Mouse (Mus musculus) limb, embryonic 12.5 days (tissue): ENCODE results near the gene Pogk. TPM values are rescaled to one million over a fixed set of nuclear protein-coding genes. Genes with fewer than 3 reads are reported as not detected.

Experiments used
- ATAC-seq: fragments of 200-750 bp; cut with Nextera tagmentation; 2 replicates; pipeline ENCODE4 v1.8.0; 2017; ENCODE audit warnings: low read depth, moderate TSS enrichment; ENCODE audit not compliant: insufficient number of reproducible peaks, insufficient read depth, low FRiP score, low TSS enrichment
- H3K27ac ChIP-seq: fragments of 300-500 bp; sonication (generic); 2 replicates; pipeline ENCODE4 v1.5.1; 2016; ENCODE audit warnings: mild to moderate bottlenecking, moderate library complexity
- H3K27me3 ChIP-seq: fragments of 300-500 bp; sonication (generic); 2 replicates; pipeline ENCODE4 v1.6.1; 2016; ENCODE audit warnings: mild to moderate bottlenecking, moderate library complexity
- H3K36me3 ChIP-seq: fragments of 300-500 bp; sonication (generic); 2 replicates; pipeline ENCODE4 v1.6.1; 2016; ENCODE audit warnings: mild to moderate bottlenecking, moderate library complexity
- H3K4me1 ChIP-seq: fragments of 300-500 bp; sonication (generic); replicated peaks from 2 replicates; pipeline ENCODE4 v1.6.1; 2016
- H3K4me2 ChIP-seq: fragments of 300-500 bp; sonication (generic); 2 replicates; pipeline ENCODE4 v1.6.1; 2016; ENCODE audit warnings: mild to moderate bottlenecking, moderate library complexity
- H3K4me3 ChIP-seq: fragments of 300-500 bp; sonication (generic); replicated peaks from 2 replicates; pipeline ENCODE4 v1.5.1; 2016; ENCODE audit warnings: mild to moderate bottlenecking
- H3K9ac ChIP-seq: fragments of 300-500 bp; sonication (generic); replicated peaks from 2 replicates; pipeline ENCODE4 v1.6.1; 2016; ENCODE audit warnings: mild to moderate bottlenecking, moderate library complexity
- H3K9me3 ChIP-seq: fragments of 300-500 bp; sonication (generic); 2 replicates; pipeline ENCODE4 v1.6.1; 2016; ENCODE audit warnings: mild to moderate bottlenecking, moderate library complexity
- WGBS: fragments of 180-500 bp; shearing (Covaris S2); methylation state at CpG from one replicate; pipeline ENCODE4 v1.1.7; 2016; 5-methylcytosine and 5-hydroxymethylcytosine counted together
- polyA plus RNA-seq: library from polyadenylated mRNA; unstranded; fragments of >200 nt; fragmentation: Nextera tagmentation; extraction: Ambion mirVana; gene quantifications from 2 replicates; pipeline ENCODE4 v1.2.1, GENCODE M21; 2016

Gene Pogk
- 24.9 and 29.0 TPM in 2 replicates for polyA plus RNA-seq

DNA sequence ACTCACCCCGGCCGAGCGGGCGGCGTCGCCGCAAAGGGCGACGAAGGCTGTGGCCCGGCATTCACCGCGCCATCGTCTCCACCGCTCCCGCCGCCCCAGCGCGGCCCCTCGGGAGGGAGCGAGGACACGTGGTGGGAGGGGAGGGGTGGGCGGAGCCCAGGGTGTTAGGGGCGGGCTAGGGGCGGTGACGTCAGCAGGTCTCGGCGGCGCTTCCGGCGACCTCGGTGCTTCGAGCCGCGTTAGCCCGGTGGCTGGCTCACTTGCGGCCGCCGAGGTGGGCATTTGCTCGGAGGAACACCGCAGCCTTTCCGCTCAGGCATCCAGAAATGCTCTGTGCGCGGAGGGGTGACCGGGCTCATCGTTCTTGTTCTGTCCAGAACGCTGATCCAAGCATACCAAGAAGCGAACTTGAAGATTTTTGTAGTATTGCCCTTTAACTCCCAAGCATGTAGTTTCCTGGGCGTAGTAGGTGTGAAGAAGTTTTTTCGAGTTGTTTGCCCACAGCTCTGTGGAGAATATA lies at the start of gene Pogk:
TSS of gene Pogk (minus strand) at position 163 of the 520 bp plus-strand sequence.
- 5% methylated on average over 48 of the region's 49 CpGs for WGBS
- Histone ChIP-seq H3K27me3 (no peaks in the 10 kb centered on the region), H3K36me3 (peaks cover 32% of the 10 kb centered on the region), H3K4me3 (peak within 1 kb of the TSS; percentile 78), H3K4me1 (peaks cover 22% of the 10 kb centered on the region), H3K27ac (peak within 1 kb of the TSS; percentile 81), H3K4me2 (peak within 1 kb of the TSS; percentile 77), H3K9me3 (peaks cover 13% of the 10 kb centered on the region), H3K9ac (peak within 1 kb of the TSS; percentile 88)
- ATAC-seq: peak; percentile 87

DNA sequence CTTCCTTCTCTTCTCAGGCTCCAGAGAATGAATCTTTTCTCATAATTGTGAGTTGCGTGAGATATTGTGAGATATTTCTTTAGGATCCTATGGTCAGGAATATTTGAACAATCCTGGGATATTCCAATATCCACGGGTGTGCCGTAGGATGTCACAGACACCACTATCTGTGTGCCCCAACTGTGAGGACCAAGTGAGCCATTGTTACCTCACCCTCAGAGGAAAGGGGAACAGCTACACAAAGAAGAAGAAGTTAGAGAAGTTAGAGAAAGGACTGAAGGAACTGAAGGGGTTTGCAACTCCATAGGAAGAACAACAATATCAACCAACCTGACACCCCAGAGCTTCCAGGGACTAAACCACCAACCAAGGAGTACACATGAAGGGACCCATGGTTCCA lies 32.3 kb upstream of the Pogk start:
- H3K36me3 ChIP-seq: no peaks in the 10 kb centered on the region

DNA sequence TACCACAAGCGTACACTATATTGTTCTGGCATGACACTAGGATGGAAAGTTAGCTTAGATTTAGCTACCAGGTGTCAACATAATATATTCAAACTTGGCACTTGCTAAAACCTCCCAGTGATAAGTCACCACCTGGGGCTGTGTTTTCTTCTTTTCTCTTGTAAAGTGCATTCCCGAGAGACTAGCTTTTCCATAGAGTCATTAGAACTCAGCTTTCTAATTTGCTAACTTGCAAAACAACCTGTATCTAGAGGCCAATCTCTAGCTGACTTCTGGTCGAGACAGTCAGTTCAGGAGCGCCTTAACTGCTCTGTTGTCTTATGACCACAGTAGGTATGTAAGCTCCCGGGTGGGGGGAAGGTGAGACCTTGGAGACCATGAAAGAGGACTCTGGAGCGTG lies 29.8 kb upstream of the Pogk start:
- no peak for ATAC-seq
- no peak overlapping the region for H3K4me2 ChIP-seq
- 68% methylated on average over 6 of the region's 6 CpGs for WGBS
- H3K36me3 ChIP-seq: no peaks in the 10 kb centered on the region
- H3K4me3 ChIP-seq: no peak overlapping the region
- no peaks in the 10 kb centered on the region for H3K9me3 ChIP-seq
- H3K9ac ChIP-seq: no peak overlapping the region
- H3K4me1 ChIP-seq: no peaks in the 10 kb centered on the region
- H3K27me3 ChIP-seq: no peaks in the 10 kb centered on the region
- no peak overlapping the region for H3K27ac ChIP-seq

More for the DNA sequence above, 32.3 kb upstream of the Pogk start:
- no peak overlapping the region for H3K9ac ChIP-seq
- no peaks in the 10 kb centered on the region for H3K27me3 ChIP-seq
- H3K4me1 ChIP-seq: no peaks in the 10 kb centered on the region
- no peaks in the 10 kb centered on the region for H3K9me3 ChIP-seq
- ATAC-seq: no peak
- 91% methylated on average over 3 of the region's 3 CpGs for WGBS
- H3K4me3 ChIP-seq: no peak overlapping the region
- no peak overlapping the region for H3K4me2 ChIP-seq
- no peak overlapping the region for H3K27ac ChIP-seq

DNA sequence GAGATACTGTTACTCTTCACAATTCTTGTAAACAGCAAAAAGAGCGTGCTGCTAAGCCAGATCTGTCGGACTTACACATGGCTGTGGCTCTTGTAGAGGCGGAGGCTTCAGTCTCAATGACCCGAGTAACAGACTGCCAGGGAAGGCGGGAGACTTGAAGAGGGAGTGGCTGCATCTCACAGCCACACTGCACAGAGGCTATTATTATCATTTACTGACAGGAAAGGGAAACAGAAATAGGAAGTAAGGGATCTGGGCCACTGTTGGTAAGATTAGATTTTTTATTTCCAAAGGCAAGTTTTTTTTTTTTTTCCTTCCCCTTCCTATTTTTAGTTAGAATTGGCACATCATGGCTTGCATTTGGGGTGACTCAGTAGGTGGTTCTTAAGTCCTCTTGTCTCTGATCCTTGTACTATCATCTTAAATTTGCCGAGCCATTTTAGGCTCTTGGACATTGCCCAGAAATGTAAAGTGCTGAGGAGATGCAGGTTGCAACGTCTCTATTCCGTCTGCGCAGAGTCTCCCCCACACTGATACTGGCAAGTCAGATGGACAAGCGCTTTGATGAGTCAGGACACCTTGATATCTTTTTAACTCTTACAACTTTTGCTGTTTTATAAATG lies 20.3 kb upstream of the Pogk start:
- WGBS: 63% methylated on average over 10 of the region's 10 CpGs
- ATAC-seq: no peak

DNA sequence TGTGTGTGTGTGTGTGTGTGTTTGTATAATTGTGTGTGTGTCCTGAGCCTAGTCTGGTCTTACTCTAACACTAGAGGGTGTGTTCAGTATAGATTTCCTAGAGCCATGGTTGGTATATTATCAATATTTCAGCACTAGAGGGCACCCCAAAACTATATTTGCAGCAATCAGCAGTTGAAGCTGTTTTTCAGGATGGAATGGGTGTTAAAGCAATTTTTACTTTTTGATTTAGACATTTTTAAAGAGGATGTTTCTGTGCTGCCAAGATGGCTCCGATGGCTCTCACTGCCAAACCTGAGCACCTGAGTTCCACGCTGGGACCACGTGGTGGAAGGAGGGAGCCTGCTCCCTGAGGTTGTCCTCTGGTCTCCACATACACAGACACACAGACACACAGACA lies 19.4 kb upstream of the Pogk start:
- WGBS: 84% methylated on average over 3 of the region's 3 CpGs

More for the DNA sequence above, 20.3 kb upstream of the Pogk start:
- no peak overlapping the region for H3K9ac ChIP-seq
- no peak overlapping the region for H3K4me2 ChIP-seq
- H3K27me3 ChIP-seq: no peaks in the 10 kb centered on the region
- H3K36me3 ChIP-seq: no peaks in the 10 kb centered on the region
- H3K4me3 ChIP-seq: no peak overlapping the region
- no peaks in the 10 kb centered on the region for H3K4me1 ChIP-seq
- H3K27ac ChIP-seq: no peak overlapping the region
- H3K9me3 ChIP-seq: no peaks in the 10 kb centered on the region

DNA sequence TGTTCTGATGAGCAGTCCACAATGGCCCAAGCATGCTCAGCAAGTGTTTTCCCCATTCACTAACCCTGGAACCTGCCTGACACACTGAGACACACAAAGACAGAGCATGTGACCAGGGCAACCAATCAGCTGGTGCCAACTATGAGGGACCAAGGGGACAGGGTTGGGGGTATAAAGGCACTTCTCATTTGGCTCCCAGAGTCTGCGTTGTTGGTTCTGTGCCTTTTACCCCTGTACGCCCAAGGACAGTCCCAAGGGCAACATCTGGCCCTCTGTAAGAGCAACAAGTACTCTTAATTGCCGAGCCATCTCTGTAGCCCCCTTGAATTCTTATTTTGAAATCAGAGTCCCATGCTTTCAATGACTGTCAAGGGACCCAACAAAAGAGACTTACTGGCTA lies 2.6 kb upstream of the Pogk start:
- Histone ChIP-seq H3K27me3 (no peaks in the 10 kb centered on the region), H3K27ac (no peak overlapping the region), H3K9ac (no peak overlapping the region), H3K4me2 (no peak overlapping the region), H3K36me3 (peaks cover 9% of the 10 kb centered on the region), H3K4me3 (no peak overlapping the region), H3K4me1 (peaks cover 12% of the 10 kb centered on the region), H3K9me3 (peaks cover 13% of the 10 kb centered on the region)
- WGBS: 91% methylated on average over 3 of the region's 3 CpGs
- ATAC-seq: no peak

More for the DNA sequence above, 19.4 kb upstream of the Pogk start:
- Histone ChIP-seq H3K27ac (no peak overlapping the region), H3K27me3 (no peaks in the 10 kb centered on the region), H3K36me3 (no peaks in the 10 kb centered on the region), H3K9me3 (no peaks in the 10 kb centered on the region), H3K4me1 (no peaks in the 10 kb centered on the region), H3K4me3 (no peak overlapping the region), H3K4me2 (no peak overlapping the region), H3K9ac (no peak overlapping the region)
- ATAC-seq: no peak; the same call in 1 of the 2 replicates

DNA sequence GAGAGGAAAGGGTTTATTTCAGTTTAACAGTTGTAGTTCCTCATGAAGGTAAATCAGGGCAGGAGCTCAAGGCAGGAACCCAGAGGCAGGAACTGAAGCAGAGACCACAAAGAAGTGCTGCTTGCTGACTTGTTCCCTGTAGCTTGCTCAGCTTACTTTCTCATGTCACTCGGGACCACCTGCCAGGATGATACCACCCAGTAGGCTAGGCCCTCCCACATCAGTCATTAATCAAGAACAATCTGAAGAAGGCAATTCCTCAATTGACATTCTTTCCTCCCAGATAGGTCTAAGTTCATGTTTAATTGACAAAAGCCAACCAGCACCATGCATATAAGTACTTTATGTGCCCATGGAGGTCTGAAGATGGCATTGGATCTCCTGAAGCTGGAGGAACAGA lies 1.9 kb upstream of the Pogk start:
- Histone ChIP-seq H3K4me3 (no peak overlapping the region), H3K27ac (no peak overlapping the region), H3K36me3 (peaks cover 16% of the 10 kb centered on the region), H3K9ac (no peak overlapping the region), H3K4me1 (peaks cover 12% of the 10 kb centered on the region), H3K9me3 (peaks cover 13% of the 10 kb centered on the region), H3K27me3 (no peaks in the 10 kb centered on the region), H3K4me2 (no peak overlapping the region)
- ATAC-seq: no peak
- 94% methylated on average over 1 of the region's 1 CpGs for WGBS

DNA sequence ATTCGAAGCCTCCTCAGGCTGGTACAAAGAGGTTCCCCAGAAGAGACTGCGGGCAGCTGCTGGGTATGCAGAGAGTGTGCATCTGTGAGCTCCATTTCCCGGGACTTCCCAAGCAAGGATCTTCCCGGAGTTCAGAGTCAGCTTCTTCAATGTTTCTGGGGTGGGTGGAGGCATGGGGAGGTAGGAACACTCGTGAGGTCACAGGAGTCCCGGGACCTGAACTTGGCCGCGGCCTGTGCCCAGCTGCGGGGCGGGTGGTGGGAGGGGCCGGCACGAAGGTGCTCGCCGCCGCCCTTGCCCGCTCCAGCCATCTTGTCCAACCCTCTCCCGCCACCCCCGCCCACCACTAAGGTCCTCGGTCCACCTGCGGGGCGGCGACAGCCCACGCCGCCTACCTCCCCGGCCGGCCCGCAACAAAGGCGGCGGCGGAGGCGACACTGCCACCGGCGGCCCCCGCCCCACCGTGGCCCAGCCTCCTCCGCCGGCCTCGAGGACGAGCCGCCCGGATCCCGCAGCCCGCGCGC lies 424 bp downstream of the Pogk start:
- H3K36me3 ChIP-seq: peaks cover 37% of the 10 kb centered on the region
- peaks cover 24% of the 10 kb centered on the region for H3K4me1 ChIP-seq
- H3K27ac ChIP-seq: peak overlapping the region; percentile 81
- WGBS: 1% methylated on average over 37 of the region's 45 CpGs
- H3K27me3 ChIP-seq: no peaks in the 10 kb centered on the region
- H3K4me3 ChIP-seq: peak overlapping the region; percentile 78
- peaks cover 13% of the 10 kb centered on the region for H3K9me3 ChIP-seq
- H3K4me2 ChIP-seq: peak overlapping the region; percentile 77
- ATAC-seq: peak; percentile 58
- peak overlapping the region; percentile 88 for H3K9ac ChIP-seq

DNA sequence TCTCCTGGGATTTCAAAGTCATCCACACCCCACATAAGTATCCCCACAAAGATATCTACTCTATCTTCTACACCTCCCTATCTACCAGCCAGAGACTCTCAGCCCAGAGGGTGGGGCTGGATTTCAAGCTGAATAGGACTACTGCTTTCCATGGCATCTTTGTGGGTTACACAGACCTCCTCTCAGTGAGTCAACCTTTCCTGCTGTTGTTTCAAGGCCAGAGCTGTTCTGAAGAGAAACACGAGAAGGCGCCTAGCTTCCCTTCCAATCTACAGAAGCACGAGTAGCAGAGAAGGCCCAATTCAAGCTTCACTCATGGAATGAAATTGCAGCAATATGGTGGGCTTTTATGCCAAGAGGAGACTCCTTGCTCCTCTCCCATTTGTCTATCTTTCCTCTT lies 5.8 kb downstream of the Pogk start:
- Histone ChIP-seq H3K4me3 (no peak overlapping the region), H3K27me3 (no peaks in the 10 kb centered on the region)
- WGBS: 89% methylated on average over 3 of the region's 3 CpGs

DNA sequence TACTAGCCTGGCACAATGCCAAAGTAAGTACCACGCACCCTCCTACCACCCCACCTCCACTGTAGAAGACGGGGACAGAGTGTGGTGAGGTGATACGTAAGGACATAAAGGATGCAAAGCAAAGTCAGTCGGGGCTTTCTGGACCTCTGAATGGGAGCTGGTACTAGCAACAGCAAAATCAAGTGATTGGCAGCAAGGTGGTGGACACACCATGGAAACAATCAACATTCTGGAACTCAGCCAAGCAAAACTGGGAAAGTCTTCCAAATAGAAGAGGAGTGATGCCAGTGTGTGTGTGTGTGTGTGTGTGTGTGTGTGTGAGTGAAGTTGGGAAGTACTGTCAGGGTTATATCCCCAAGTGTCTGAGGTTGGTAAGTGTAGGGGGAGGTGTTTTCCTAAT lies 7.7 kb downstream of the Pogk start:
- H3K27me3 ChIP-seq: no peaks in the 10 kb centered on the region
- no peak for ATAC-seq
- peaks cover 17% of the 10 kb centered on the region for H3K4me1 ChIP-seq
- H3K4me2 ChIP-seq: no peak overlapping the region
- no peak overlapping the region for H3K9ac ChIP-seq
- H3K36me3 ChIP-seq: peaks cover 95% of the 10 kb centered on the region
- 79% methylated on average over 4 of the region's 4 CpGs for WGBS
- H3K9me3 ChIP-seq: no peaks in the 10 kb centered on the region
- no peak overlapping the region for H3K27ac ChIP-seq
- no peak overlapping the region for H3K4me3 ChIP-seq

More for the DNA sequence above, 5.8 kb downstream of the Pogk start:
- H3K9me3 ChIP-seq: no peaks in the 10 kb centered on the region
- peaks cover 27% of the 10 kb centered on the region for H3K4me1 ChIP-seq
- H3K9ac ChIP-seq: no peak overlapping the region
- no peak overlapping the region for H3K27ac ChIP-seq
- H3K36me3 ChIP-seq: peaks cover 89% of the 10 kb centered on the region
- no peak for ATAC-seq
- no peak overlapping the region for H3K4me2 ChIP-seq

DNA sequence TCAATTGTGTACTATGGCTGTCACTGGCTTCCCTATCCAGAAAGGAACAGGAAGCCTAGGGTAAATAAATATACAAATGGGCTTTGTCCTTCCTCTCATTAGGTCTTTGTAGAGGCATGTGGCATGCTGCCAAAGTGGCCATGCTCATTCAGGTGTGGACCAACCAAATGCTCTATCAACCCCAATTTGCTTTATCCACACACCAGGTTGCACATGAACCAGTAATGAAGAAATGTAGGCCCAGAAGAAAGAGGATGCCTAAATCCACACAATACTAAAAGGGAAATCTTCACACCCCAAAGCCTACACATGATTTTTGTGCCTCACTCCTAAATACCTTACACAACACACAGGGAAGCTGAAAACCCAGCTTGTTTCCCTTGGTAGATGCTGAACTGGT lies 8.2 kb downstream of the Pogk start:
- Histone ChIP-seq H3K27me3 (no peaks in the 10 kb centered on the region), H3K9ac (no peak overlapping the region), H3K36me3 (peaks cover 95% of the 10 kb centered on the region), H3K27ac (no peak overlapping the region), H3K9me3 (no peaks in the 10 kb centered on the region), H3K4me3 (no peak overlapping the region), H3K4me1 (peaks cover 17% of the 10 kb centered on the region), H3K4me2 (no peak overlapping the region)
- ATAC-seq: no peak

DNA sequence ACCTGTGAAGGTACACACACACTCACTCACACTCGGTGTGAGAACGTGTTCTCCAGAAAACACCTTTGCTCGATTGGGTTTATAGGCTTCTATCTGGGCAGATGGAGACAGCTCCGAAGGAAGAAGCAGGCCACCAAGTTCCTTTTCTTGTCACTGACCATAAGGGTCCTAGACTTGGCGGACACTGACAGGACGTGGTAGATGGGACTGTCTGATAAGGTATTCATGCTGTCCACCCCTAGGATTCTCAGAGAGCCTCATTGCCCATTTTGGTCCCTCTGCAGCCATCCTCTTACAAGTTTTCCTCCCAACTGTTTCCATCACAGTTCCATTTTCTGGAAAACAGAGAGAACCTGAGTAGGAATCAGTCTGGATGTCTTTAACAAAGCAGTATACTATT lies 13.3 kb downstream of the Pogk start:
- Histone ChIP-seq H3K4me3 (no peak overlapping the region), H3K9me3 (no peaks in the 10 kb centered on the region), H3K27me3 (no peaks in the 10 kb centered on the region), H3K9ac (no peak overlapping the region), H3K4me2 (no peak overlapping the region), H3K27ac (no peak overlapping the region), H3K4me1 (no peaks in the 10 kb centered on the region), H3K36me3 (peaks cover 98% of the 10 kb centered on the region)
- no peak for ATAC-seq
- 94% methylated on average over 6 of the region's 6 CpGs for WGBS
